Mouse (Mus musculus) hindbrain, embryonic 15.5 days (tissue): Measurements from ENCODE around the gene Agtrap. TPM values are rescaled to one million over a fixed set of nuclear protein-coding genes. Genes with fewer than 3 reads are reported as not detected.
"Not testable (repeated sequence)": the region's sequence is repeated elsewhere in the genome, so short reads cannot be mapped to it uniquely, and the experiment has no call there.

Experiments
- ATAC-seq: fragments of 200-750 bp; cut with Nextera tagmentation; 2 replicates; pipeline ENCODE4 v1.8.0; 2017; ENCODE audit warnings: low read depth, moderate number of reproducible peaks, moderate TSS enrichment; ENCODE audit not compliant: low FRiP score
- H3K27ac ChIP-seq: fragments of 300-500 bp; sonication (generic); replicated peaks from 2 replicates; pipeline ENCODE4 v1.5.1; 2015; ENCODE audit warnings: mild to moderate bottlenecking, inconsistent platforms
- H3K27me3 ChIP-seq: fragments of 300-500 bp; sonication (generic); 2 replicates; pipeline ENCODE4 v1.6.1; 2015; ENCODE audit warnings: control low read depth, inconsistent platforms
- H3K36me3 ChIP-seq: fragments of 300-500 bp; sonication (generic); 2 replicates; pipeline ENCODE4 v1.6.1; 2015; ENCODE audit warnings: control low read depth, inconsistent platforms
- H3K4me1 ChIP-seq: fragments of 300-500 bp; sonication (generic); replicated peaks from 2 replicates; pipeline ENCODE4 v1.6.1; 2015; ENCODE audit warnings: control low read depth, inconsistent platforms
- H3K4me2 ChIP-seq: fragments of 300-500 bp; sonication (generic); 2 replicates; pipeline ENCODE4 v1.6.1; 2015; ENCODE audit warnings: moderate library complexity, mild to moderate bottlenecking, inconsistent platforms
- H3K4me3 ChIP-seq: fragments of 300-500 bp; sonication (generic); 2 replicates; pipeline ENCODE4 v1.5.1; 2015; ENCODE audit warnings: mild to moderate bottlenecking, inconsistent platforms
- H3K9ac ChIP-seq: fragments of 300-500 bp; sonication (generic); 2 replicates; pipeline ENCODE4 v1.6.1; 2015; ENCODE audit warnings: inconsistent platforms
- H3K9me3 ChIP-seq: fragments of 300-500 bp; sonication (generic); 2 replicates; pipeline ENCODE4 v1.6.1; 2016; ENCODE audit warnings: control low read depth, inconsistent platforms
- WGBS: fragments of 180-500 bp; shearing (Covaris S2); methylation state at CpG from one replicate; pipeline ENCODE4 v1.1.7; 2015; 5-methylcytosine and 5-hydroxymethylcytosine counted together
- polyA plus RNA-seq: library from polyadenylated mRNA; unstranded; fragments of >200 nt; fragmentation: Nextera tagmentation; extraction: Ambion mirVana; gene quantifications from 2 replicates; pipeline ENCODE4 v1.2.1, GENCODE M21; 2015

The Agtrap gene
- polyA plus RNA-seq, 1 experiment from 2014 or later, result 6.0 TPM

- no peak overlapping the region for H3K4me3 ChIP-seq
- no peaks in the 10 kb centered on the region for H3K9me3 ChIP-seq
- no peak overlapping the region for H3K4me2 ChIP-seq
- peaks cover 75% of the 10 kb centered on the region for H3K36me3 ChIP-seq
- no peaks in the 10 kb centered on the region for H3K4me1 ChIP-seq
- ATAC-seq, result no peak
- no peak overlapping the region for H3K27ac ChIP-seq
- no peaks in the 10 kb centered on the region for H3K27me3 ChIP-seq
- 85% methylated on average over 12 of the region's 12 CpGs for WGBS
- no peak overlapping the region for H3K9ac ChIP-seq
Observed at GRCm38 (mm10) chr4:148053417-148053920, 34.4 kb downstream of the Agtrap start.

- 84% methylated on average over 2 of the region's 2 CpGs for WGBS
- Histone ChIP-seq H3K4me2 (no peak overlapping the region), H3K4me3 (no peak overlapping the region), H3K9ac (no peak overlapping the region), H3K4me1 (no peaks in the 10 kb centered on the region), H3K27me3 (no peaks in the 10 kb centered on the region), H3K9me3 (no peaks in the 10 kb centered on the region), H3K36me3 (peaks cover 76% of the 10 kb centered on the region), H3K27ac (no peak overlapping the region)
- ATAC-seq, result no peak
Observed at GRCm38 (mm10) chr4:148052976-148053375, 34.9 kb downstream of the Agtrap start.

- no peak overlapping the region for H3K4me2 ChIP-seq
- peaks cover 69% of the 10 kb centered on the region for H3K36me3 ChIP-seq
- H3K9ac ChIP-seq, result no peak overlapping the region
- H3K9me3 ChIP-seq, result no peaks in the 10 kb centered on the region
- H3K4me3 ChIP-seq, result no peak overlapping the region
- H3K27ac ChIP-seq, result no peak overlapping the region
- no peak for ATAC-seq
- 94% methylated on average over 11 of the region's 11 CpGs for WGBS
- H3K4me1 ChIP-seq, result no peaks in the 10 kb centered on the region
- H3K27me3 ChIP-seq, result no peaks in the 10 kb centered on the region
Observed at GRCm38 (mm10) chr4:148051886-148052285, 35.9 kb downstream of the Agtrap start.

GRCm38 (mm10) chr4:148051046-148051776 lies 36.6 kb downstream of the Agtrap start:
- no peak for ATAC-seq
- Histone ChIP-seq H3K27ac (no peak overlapping the region), H3K9ac (no peak overlapping the region), H3K4me2 (no peak overlapping the region), H3K36me3 (peaks cover 68% of the 10 kb centered on the region), H3K4me1 (no peaks in the 10 kb centered on the region), H3K27me3 (no peaks in the 10 kb centered on the region), H3K4me3 (no peak overlapping the region), H3K9me3 (no peaks in the 10 kb centered on the region)
- WGBS, result 95% methylated on average over 13 of the region's 13 CpGs

- H3K27ac ChIP-seq, H3K9ac ChIP-seq, H3K4me2 ChIP-seq, H3K9me3 ChIP-seq, H3K27me3 ChIP-seq, H3K4me3 ChIP-seq, ATAC-seq, H3K4me1 ChIP-seq: not testable (repeated sequence)
- WGBS, result 96% methylated on average over 3 of the region's 3 CpGs
- peaks cover 61% of the 10 kb centered on the region for H3K36me3 ChIP-seq
Observed at GRCm38 (mm10) chr4:148050396-148050914, 37.4 kb downstream of the Agtrap start.

GRCm38 (mm10) chr4:148046450-148047031 lies 41.3 kb downstream of the Agtrap start:
- H3K9ac ChIP-seq, result no peak overlapping the region
- WGBS, result 73% methylated on average over 4 of the region's 4 CpGs
- H3K4me2 ChIP-seq, result no peak overlapping the region
- H3K36me3 ChIP-seq, result peaks cover 29% of the 10 kb centered on the region
- no peak for ATAC-seq
- H3K4me1 ChIP-seq, result peaks cover 12% of the 10 kb centered on the region
- no peaks in the 10 kb centered on the region for H3K9me3 ChIP-seq
- H3K27me3 ChIP-seq, result no peaks in the 10 kb centered on the region
- H3K4me3 ChIP-seq, result no peak overlapping the region
- no peak overlapping the region for H3K27ac ChIP-seq

GRCm38 (mm10) chr4:148044113-148044512 lies 43.7 kb downstream of the Agtrap start:
- no peak for ATAC-seq
- H3K9me3 ChIP-seq, result no peaks in the 10 kb centered on the region
- no peaks in the 10 kb centered on the region for H3K27me3 ChIP-seq
- no peak overlapping the region for H3K27ac ChIP-seq
- H3K4me3 ChIP-seq, result no peak overlapping the region
- WGBS, result 94% methylated on average over 2 of the region's 2 CpGs
- H3K9ac ChIP-seq, result no peak overlapping the region
- peaks cover 12% of the 10 kb centered on the region for H3K36me3 ChIP-seq
- no peak overlapping the region for H3K4me2 ChIP-seq
- peaks cover 36% of the 10 kb centered on the region for H3K4me1 ChIP-seq

- 74% methylated on average over 6 of the region's 8 CpGs for WGBS
- not testable (repeated sequence) for H3K4me2 ChIP-seq, H3K9ac ChIP-seq, H3K36me3 ChIP-seq, H3K9me3 ChIP-seq, ATAC-seq, H3K27ac ChIP-seq, H3K4me3 ChIP-seq, H3K27me3 ChIP-seq
- H3K4me1 ChIP-seq, result peaks cover 36% of the 10 kb centered on the region
Observed at GRCm38 (mm10) chr4:148043327-148043726, 44.5 kb downstream of the Agtrap start.

GRCm38 (mm10) chr4:148041611-148042191 lies 46.1 kb downstream of the Agtrap start:
- H3K9ac ChIP-seq, result peak overlapping the region; percentile 53
- peak overlapping the region; percentile 89 for H3K4me2 ChIP-seq
- peak overlapping the region; percentile 90 for H3K27ac ChIP-seq
- H3K4me3 ChIP-seq, result peak overlapping the region; percentile 42
- no peaks in the 10 kb centered on the region for H3K27me3 ChIP-seq
- 4% methylated on average over 16 of the region's 16 CpGs for WGBS
- no peak for ATAC-seq
- no peaks in the 10 kb centered on the region for H3K9me3 ChIP-seq
- H3K4me1 ChIP-seq, result peaks cover 46% of the 10 kb centered on the region
- no peaks in the 10 kb centered on the region for H3K36me3 ChIP-seq

- H3K36me3 ChIP-seq, result 0 out of 2 replicates have a peak, but pooled peaks cover 3% of the 10 kb centered on the region
- H3K4me3 ChIP-seq, result peak overlapping the region; percentile 42
- H3K4me2 ChIP-seq, result peak overlapping the region; percentile 89
- peak overlapping the region; percentile 90 for H3K27ac ChIP-seq
- no peaks in the 10 kb centered on the region for H3K27me3 ChIP-seq
- peak overlapping the region; percentile 53 for H3K9ac ChIP-seq
- under 1% methylated on average over 19 of the region's 19 CpGs for WGBS
- peak; percentile 7; the same call in 1 of the 2 replicates for ATAC-seq
- H3K9me3 ChIP-seq, result no peaks in the 10 kb centered on the region
- peaks cover 46% of the 10 kb centered on the region for H3K4me1 ChIP-seq
Observed at GRCm38 (mm10) chr4:148040933-148041610, 46.8 kb downstream of the Agtrap start.

GRCm38 (mm10) chr4:148040029-148040830 lies 47.6 kb downstream of the Agtrap start:
- H3K27me3 ChIP-seq, result no peaks in the 10 kb centered on the region
- peak overlapping the region; percentile 63 for H3K4me3 ChIP-seq
- H3K9me3 ChIP-seq, result no peaks in the 10 kb centered on the region
- H3K4me1 ChIP-seq, result peaks cover 46% of the 10 kb centered on the region
- peak overlapping the region; percentile 90 for H3K27ac ChIP-seq
- WGBS, result 63% methylated on average over 15 of the region's 15 CpGs
- peak overlapping the region; percentile 70 for H3K9ac ChIP-seq
- ATAC-seq, result no peak
- peak overlapping the region; percentile 89 for H3K4me2 ChIP-seq
- 0 out of 2 replicates have a peak, but pooled peaks cover 6% of the 10 kb centered on the region for H3K36me3 ChIP-seq
